Mouse (Mus musculus) heart, embryonic 10.5 days (tissue): ENCODE data around the gene Mrpl54. TPM values are rescaled to one million over a fixed set of nuclear protein-coding genes. Genes with fewer than 3 reads are reported as not detected.
A peak's percentile ranks its signal among the peaks of the same experiment; 100 is the strongest.

ENCODE experiments used
- DNase-seq: peaks from one replicate; pipeline ENCODE4 v3.0.0-alpha.2; 2017; ENCODE audit warnings: low spot score
- H3K27ac ChIP-seq: fragments of 300-500 bp; sonication (generic); 2 replicates; pipeline ENCODE4 v1.5.1; 2016; ENCODE audit warnings: mild to moderate bottlenecking
- H3K27me3 ChIP-seq: fragments of 300-500 bp; sonication (generic); 2 replicates; pipeline ENCODE4 v1.6.1; 2016; ENCODE audit warnings: mild to moderate bottlenecking; ENCODE audit not compliant: poor library complexity, insufficient read depth, severe bottlenecking
- H3K36me3 ChIP-seq: fragments of 300-500 bp; sonication (generic); 2 replicates; pipeline ENCODE4 v1.6.1; 2016; ENCODE audit warnings: mild to moderate bottlenecking, moderate library complexity
- H3K4me1 ChIP-seq: fragments of 300-500 bp; sonication (generic); 2 replicates; pipeline ENCODE4 v1.6.1; 2016; ENCODE audit warnings: mild to moderate bottlenecking
- H3K4me3 ChIP-seq: fragments of 300-500 bp; sonication (generic); 2 replicates; pipeline ENCODE4 v1.5.1; 2016; ENCODE audit warnings: mild to moderate bottlenecking, moderate library complexity
- H3K9me3 ChIP-seq: fragments of 300-500 bp; sonication (generic); 2 replicates; pipeline ENCODE4 v1.6.1; 2016; ENCODE audit warnings: mild to moderate bottlenecking, moderate library complexity
- WGBS: fragments of 180-500 bp; shearing (Covaris S2); methylation state at CpG from one replicate; pipeline ENCODE4 v1.1.7; 2016; 5-methylcytosine and 5-hydroxymethylcytosine counted together
- polyA plus RNA-seq: library from polyadenylated mRNA; unstranded; fragments of >200 nt; fragmentation: Nextera tagmentation; extraction: Ambion mirVana; gene quantifications from 2 replicates; pipeline ENCODE4 v1.2.1, GENCODE M21; 2016

Mrpl54 gene
- polyA plus RNA-seq, 1 experiment from 2014 or later = 285 TPM

- Histone ChIP-seq H3K9me3 (no peaks in the 10 kb centered on the region), H3K27ac (peak overlapping the region; percentile 79), H3K36me3 (peaks cover 27% of the 10 kb centered on the region), H3K4me1 (peaks cover 79% of the 10 kb centered on the region), H3K4me3 (peak overlapping the region; percentile 30), H3K27me3 (no peaks in the 10 kb centered on the region)
- WGBS = 68% methylated on average over 4 of the region's 4 CpGs
- DNase-seq = no peak
Observed at GRCm38 (mm10) chr10:81302288-81302687, 35.6 kb upstream of the Mrpl54 start.

GRCm38 (mm10) chr10:81301321-81301720, 34.6 kb upstream of the Mrpl54 start:
- Histone ChIP-seq H3K9me3 (no peaks in the 10 kb centered on the region), H3K36me3 (peaks cover 23% of the 10 kb centered on the region), H3K27me3 (no peaks in the 10 kb centered on the region), H3K27ac (0 out of 2 replicates have a peak overlapping the region, but pooled peaks have one; percentile 71), H3K4me3 (no peak overlapping the region), H3K4me1 (peaks cover 83% of the 10 kb centered on the region)
- WGBS = 79% methylated on average over 9 of the region's 9 CpGs
- DNase-seq = no peak

- no peaks in the 10 kb centered on the region for H3K9me3 ChIP-seq
- H3K4me1 ChIP-seq = peaks cover 89% of the 10 kb centered on the region
- peaks cover 15% of the 10 kb centered on the region for H3K36me3 ChIP-seq
- no peak for DNase-seq
- no peaks in the 10 kb centered on the region for H3K27me3 ChIP-seq
- no peak overlapping the region for H3K4me3 ChIP-seq
- 81% methylated on average over 9 of the region's 9 CpGs for WGBS
- H3K27ac ChIP-seq = peak overlapping the region; percentile 71
Observed at GRCm38 (mm10) chr10:81300352-81300907, 33.7 kb upstream of the Mrpl54 start.

GRCm38 (mm10) chr10:81299585-81300351, 33.0 kb upstream of the Mrpl54 start:
- peak overlapping the region; percentile 71; the same call in 1 of the 2 replicates for H3K27ac ChIP-seq

GRCm38 (mm10) chr10:81298369-81299100, 31.8 kb upstream of the Mrpl54 start:
- 92% methylated on average over 17 of the region's 17 CpGs for WGBS
- DNase-seq = no peak
- no peak overlapping the region for H3K4me3 ChIP-seq
- no peaks in the 10 kb centered on the region for H3K9me3 ChIP-seq
- peaks cover 15% of the 10 kb centered on the region for H3K36me3 ChIP-seq
- peak overlapping the region; percentile 76 for H3K27ac ChIP-seq
- no peaks in the 10 kb centered on the region for H3K27me3 ChIP-seq
- H3K4me1 ChIP-seq = peaks cover 91% of the 10 kb centered on the region

More at GRCm38 (mm10) chr10:81299585-81300351, 33.0 kb upstream of the Mrpl54 start:
- H3K4me3 ChIP-seq = no peak overlapping the region; the same call in 1 of the 2 replicates
- peaks cover 90% of the 10 kb centered on the region for H3K4me1 ChIP-seq
- DNase-seq = no peak
- no peaks in the 10 kb centered on the region for H3K9me3 ChIP-seq
- 86% methylated on average over 14 of the region's 14 CpGs for WGBS
- H3K36me3 ChIP-seq = peaks cover 15% of the 10 kb centered on the region
- no peaks in the 10 kb centered on the region for H3K27me3 ChIP-seq

GRCm38 (mm10) chr10:81297845-81298244, 31.1 kb upstream of the Mrpl54 start:
- peaks cover 90% of the 10 kb centered on the region for H3K4me1 ChIP-seq
- H3K4me3 ChIP-seq = 0 out of 2 replicates have a peak overlapping the region, but pooled peaks have one; percentile 1
- 27% methylated on average over 10 of the region's 10 CpGs for WGBS
- no peaks in the 10 kb centered on the region for H3K27me3 ChIP-seq
- H3K27ac ChIP-seq = peak overlapping the region; percentile 76
- H3K36me3 ChIP-seq = peaks cover 15% of the 10 kb centered on the region
- H3K9me3 ChIP-seq = no peaks in the 10 kb centered on the region
- DNase-seq = no peak

- Histone ChIP-seq H3K4me1 (peaks cover 84% of the 10 kb centered on the region), H3K4me3 (no peak overlapping the region)
Observed at GRCm38 (mm10) chr10:81297246-81297645, 30.5 kb upstream of the Mrpl54 start.

GRCm38 (mm10) chr10:81295185-81295584, 28.5 kb upstream of the Mrpl54 start:
- H3K27me3 ChIP-seq = peaks cover 20% of the 10 kb centered on the region
- H3K4me3 ChIP-seq = peak overlapping the region; percentile 79; the same call in 1 of the 2 replicates
- H3K27ac ChIP-seq = no peak overlapping the region; the same call in 1 of the 2 replicates
- no peaks in the 10 kb centered on the region for H3K9me3 ChIP-seq
- H3K36me3 ChIP-seq = peaks cover 15% of the 10 kb centered on the region
- peaks cover 67% of the 10 kb centered on the region for H3K4me1 ChIP-seq
- 87% methylated on average over 6 of the region's 6 CpGs for WGBS
- DNase-seq = no peak

More at GRCm38 (mm10) chr10:81297246-81297645, 30.5 kb upstream of the Mrpl54 start:
- H3K27ac ChIP-seq = peak overlapping the region; percentile 76
- no peaks in the 10 kb centered on the region for H3K9me3 ChIP-seq
- 84% methylated on average over 6 of the region's 6 CpGs for WGBS
- peaks cover 15% of the 10 kb centered on the region for H3K36me3 ChIP-seq
- DNase-seq = no peak
- no peaks in the 10 kb centered on the region; the same call in 1 of the 2 replicates for H3K27me3 ChIP-seq

- 51% methylated on average over 8 of the region's 8 CpGs for WGBS
- Histone ChIP-seq H3K4me1 (peaks cover 62% of the 10 kb centered on the region), H3K27me3 (peaks cover 27% of the 10 kb centered on the region), H3K9me3 (no peaks in the 10 kb centered on the region), H3K4me3 (peak overlapping the region; percentile 79), H3K36me3 (peaks cover 15% of the 10 kb centered on the region), H3K27ac (peak overlapping the region; percentile 95; the same call in 1 of the 2 replicates)
- no peak for DNase-seq
Observed at GRCm38 (mm10) chr10:81294442-81294841, 27.7 kb upstream of the Mrpl54 start.

GRCm38 (mm10) chr10:81293334-81294030, 26.7 kb upstream of the Mrpl54 start:
- Histone ChIP-seq H3K27me3 (peaks cover 32% of the 10 kb centered on the region), H3K4me1 (peaks cover 57% of the 10 kb centered on the region), H3K27ac (peak overlapping the region; percentile 95), H3K9me3 (no peaks in the 10 kb centered on the region), H3K4me3 (peak overlapping the region; percentile 79), H3K36me3 (peaks cover 12% of the 10 kb centered on the region)
- DNase-seq = no peak
- WGBS = 5% methylated on average over 25 of the region's 25 CpGs

GRCm38 (mm10) chr10:81292554-81293333, 26.0 kb upstream of the Mrpl54 start, which contains the start of gene Pip5k1c:
TSS of gene Pip5k1c (plus strand) at chr10:81292963.
- 1% methylated on average over 69 of the region's 80 CpGs for WGBS
- Histone ChIP-seq H3K27me3 (peaks cover 36% of the 10 kb centered on the region), H3K4me3 (peak within 1 kb of the TSS; percentile 79), H3K4me1 (peaks cover 49% of the 10 kb centered on the region), H3K27ac (peak within 1 kb of the TSS; percentile 95), H3K36me3 (peaks cover 9% of the 10 kb centered on the region; the same call in 1 of the 2 replicates), H3K9me3 (no peaks in the 10 kb centered on the region)
- DNase-seq = peak; percentile 100
